Mouse (Mus musculus): ENCODE results near the gene Fam241a. TPM values are rescaled to one million over a fixed set of nuclear protein-coding genes. Genes with fewer than 3 reads are reported as not detected.

The Fam241a gene
- polyA plus RNA-seq, 1 experiment from 2014 or later: 6.7 TPM

DNA sequence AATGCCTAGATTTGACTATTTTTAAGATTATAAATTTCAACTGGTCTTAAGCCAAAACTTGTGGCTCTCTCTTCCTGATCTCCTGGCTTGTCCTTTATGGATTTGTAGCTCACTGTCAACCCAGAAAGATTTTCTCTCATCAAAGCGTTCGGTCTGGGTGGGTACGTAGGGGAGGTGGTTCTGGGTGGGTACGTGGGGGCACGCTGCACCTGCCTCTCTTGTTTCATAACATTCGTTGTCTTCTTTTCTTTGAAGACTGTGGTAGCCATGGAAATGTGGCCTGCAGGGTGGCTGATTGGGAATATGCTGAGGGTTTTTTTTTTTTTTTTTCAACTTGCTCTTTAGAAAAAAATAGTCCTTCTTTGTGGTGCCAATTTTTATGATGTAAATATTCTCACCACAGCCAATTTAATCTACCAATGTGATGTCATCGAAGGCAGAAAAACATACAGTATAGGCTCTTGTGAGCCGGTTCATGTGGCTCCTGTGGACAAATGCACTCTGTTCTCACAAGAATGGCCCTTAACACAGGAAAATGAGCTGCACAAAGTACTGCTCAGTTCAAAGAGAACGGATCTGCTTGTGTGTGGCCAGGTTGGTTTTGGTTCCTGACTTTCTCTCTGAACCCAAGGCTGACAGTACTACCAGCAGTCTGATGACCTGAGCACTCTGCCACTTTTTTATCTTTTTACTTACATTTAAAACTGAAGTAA is 27.9 kb downstream of the Fam241a start:
- no peaks in the 10 kb centered on the region for H3K4me1 ChIP-seq (ENCODE audit: control insufficient read depth, insufficient read depth, low read length)
- 85% methylated on average over 9 of the region's 9 CpGs for WGBS
- H3K36me3 ChIP-seq (ENCODE audit: control insufficient read depth, insufficient read depth, low read length): no peaks in the 10 kb centered on the region
- H3K9me3 ChIP-seq (ENCODE audit: control insufficient read depth, low read length): no peaks in the 10 kb centered on the region
- H3K9ac ChIP-seq (ENCODE audit: low read depth, low read length): no peak overlapping the region
- H3K4me3 ChIP-seq (ENCODE audit: low read length): no peak overlapping the region
- no peak for ATAC-seq (ENCODE audit: low FRiP score, low TSS enrichment)
- H3K27ac ChIP-seq (ENCODE audit: low read depth, low read length): no peak overlapping the region
- no peaks in the 10 kb centered on the region for H3K27me3 ChIP-seq (ENCODE audit: control insufficient read depth, insufficient read depth, low read length)
- no peak overlapping the region for H3K4me2 ChIP-seq (replicated peaks; ENCODE audit: low read depth, low read length)

DNA sequence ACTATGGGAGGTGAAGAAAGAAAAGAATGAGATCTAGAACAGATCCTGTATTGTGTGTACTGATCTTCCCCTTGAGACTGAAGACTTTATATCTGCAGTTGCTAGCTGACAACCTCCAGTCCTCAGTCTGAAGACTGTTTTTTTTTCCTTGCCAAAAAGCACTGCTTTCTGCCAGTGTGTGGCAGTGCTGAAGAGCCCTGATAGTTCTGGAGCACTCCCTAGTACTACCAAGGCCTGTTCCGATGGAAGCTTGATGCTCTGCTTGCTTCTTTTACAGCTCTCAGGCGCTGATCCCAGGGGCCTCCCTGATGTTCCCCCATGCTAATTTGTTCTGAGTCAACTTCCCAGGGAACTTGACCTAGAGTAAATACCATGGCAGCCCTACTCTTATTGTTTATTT is 31.9 kb downstream of the Fam241a start:
- Histone ChIP-seq H3K4me3 (ENCODE audit: low read length) (no peak overlapping the region), H3K9ac (ENCODE audit: low read depth, low read length) (no peak overlapping the region), H3K4me2 (replicated peaks; ENCODE audit: low read depth, low read length) (no peak overlapping the region), H3K27ac (ENCODE audit: low read depth, low read length) (no peak overlapping the region), H3K36me3 (ENCODE audit: control insufficient read depth, insufficient read depth, low read length) (no peaks in the 10 kb centered on the region), H3K4me1 (ENCODE audit: control insufficient read depth, insufficient read depth, low read length) (no peaks in the 10 kb centered on the region), H3K9me3 (ENCODE audit: control insufficient read depth, low read length) (no peaks in the 10 kb centered on the region), H3K27me3 (ENCODE audit: control insufficient read depth, insufficient read depth, low read length) (no peaks in the 10 kb centered on the region)
- WGBS: 31% methylated on average over 2 of the region's 2 CpGs
- no peak for ATAC-seq (ENCODE audit: low FRiP score, low TSS enrichment)

DNA sequence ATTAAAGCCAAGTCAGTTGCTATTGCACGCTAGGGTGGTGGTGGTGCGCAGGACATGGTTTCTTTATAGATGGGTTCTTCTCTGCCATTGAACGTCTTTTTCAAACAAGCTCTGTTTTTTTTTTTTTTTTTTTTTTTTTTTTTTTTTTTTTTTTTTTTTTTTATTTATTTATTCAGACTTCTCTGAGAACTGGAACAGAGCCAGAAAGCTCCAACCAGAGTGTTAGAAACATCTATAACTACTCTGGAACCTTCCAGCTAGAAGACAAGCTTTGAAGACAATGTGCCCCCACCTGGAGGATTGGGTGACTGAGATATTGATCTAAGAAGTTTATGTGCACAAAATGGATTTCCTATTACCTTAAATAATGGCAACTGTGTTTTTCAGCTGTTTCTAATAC is 32.6 kb downstream of the Fam241a start:
- 67% methylated on average over 3 of the region's 3 CpGs for WGBS
- Histone ChIP-seq H3K4me2 (replicated peaks; ENCODE audit: low read depth, low read length) (no peak overlapping the region), H3K4me3 (ENCODE audit: low read length) (no peak overlapping the region), H3K9me3 (ENCODE audit: control insufficient read depth, low read length) (no peaks in the 10 kb centered on the region), H3K4me1 (ENCODE audit: control insufficient read depth, insufficient read depth, low read length) (no peaks in the 10 kb centered on the region), H3K9ac (ENCODE audit: low read depth, low read length) (no peak overlapping the region), H3K27me3 (ENCODE audit: control insufficient read depth, insufficient read depth, low read length) (no peaks in the 10 kb centered on the region), H3K36me3 (ENCODE audit: control insufficient read depth, insufficient read depth, low read length) (no peaks in the 10 kb centered on the region), H3K27ac (ENCODE audit: low read depth, low read length) (no peak overlapping the region)
- no peak for ATAC-seq (ENCODE audit: low FRiP score, low TSS enrichment)

DNA sequence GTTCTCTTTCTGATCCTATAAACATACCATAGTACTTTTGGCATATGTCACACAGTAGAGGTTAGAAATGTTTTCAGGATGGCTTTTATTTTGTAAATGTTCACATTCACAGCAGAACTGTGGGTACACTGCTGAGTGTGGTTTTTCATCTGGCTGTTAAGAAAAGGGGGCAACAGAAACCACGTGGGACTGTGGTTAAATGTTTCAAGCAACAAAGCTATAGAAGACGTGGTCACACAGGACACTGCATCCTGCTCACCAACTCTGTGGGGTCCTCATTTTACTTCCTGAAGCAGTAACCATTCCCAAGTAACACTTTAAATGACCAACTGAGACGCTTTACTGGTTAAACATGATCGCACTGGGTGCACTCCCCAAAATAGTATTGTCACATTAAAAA is 33.6 kb downstream of the Fam241a start:
- H3K27ac ChIP-seq (ENCODE audit: low read depth, low read length): no peak overlapping the region
- no peak for ATAC-seq (ENCODE audit: low FRiP score, low TSS enrichment)

DNA sequence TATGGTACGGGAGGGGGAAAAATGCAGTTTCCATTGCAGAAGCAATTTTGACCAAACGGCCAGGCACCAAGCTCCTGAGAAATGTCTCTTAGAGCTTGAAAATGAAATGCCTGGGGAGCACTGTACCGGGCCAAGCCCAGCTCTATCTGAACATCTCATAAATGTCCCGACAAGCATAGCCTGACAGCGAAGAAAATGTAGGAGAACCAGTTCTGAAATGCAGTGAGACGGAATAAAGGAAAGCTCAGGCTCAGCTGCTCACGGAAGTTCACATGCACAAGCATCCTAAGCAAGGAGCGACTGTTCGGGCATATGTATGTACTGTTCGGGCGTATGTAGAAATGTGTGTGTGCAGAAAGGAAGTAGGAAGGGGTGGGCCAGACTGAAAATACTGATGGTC is 34.8 kb downstream of the Fam241a start:
- Histone ChIP-seq H3K9ac (ENCODE audit: low read depth, low read length) (no peak overlapping the region), H3K27me3 (ENCODE audit: control insufficient read depth, insufficient read depth, low read length) (no peaks in the 10 kb centered on the region), H3K4me2 (replicated peaks; ENCODE audit: low read depth, low read length) (no peak overlapping the region), H3K4me3 (ENCODE audit: low read length) (no peak overlapping the region), H3K27ac (ENCODE audit: low read depth, low read length) (peak overlapping the region; percentile 59; the same call in 1 of the 2 replicates), H3K9me3 (ENCODE audit: control insufficient read depth, low read length) (no peaks in the 10 kb centered on the region), H3K36me3 (ENCODE audit: control insufficient read depth, insufficient read depth, low read length) (no peaks in the 10 kb centered on the region), H3K4me1 (ENCODE audit: control insufficient read depth, insufficient read depth, low read length) (no peaks in the 10 kb centered on the region)
- WGBS: 74% methylated on average over 11 of the region's 11 CpGs
- ATAC-seq (ENCODE audit: low FRiP score, low TSS enrichment): peak; percentile 78; the same call in 1 of the 2 replicates

More for the DNA sequence above, 33.6 kb downstream of the Fam241a start:
- no peaks in the 10 kb centered on the region for H3K4me1 ChIP-seq (ENCODE audit: control insufficient read depth, insufficient read depth, low read length)
- H3K4me2 ChIP-seq (replicated peaks; ENCODE audit: low read depth, low read length): no peak overlapping the region
- H3K27me3 ChIP-seq (ENCODE audit: control insufficient read depth, insufficient read depth, low read length): no peaks in the 10 kb centered on the region
- no peaks in the 10 kb centered on the region for H3K9me3 ChIP-seq (ENCODE audit: control insufficient read depth, low read length)
- WGBS: 68% methylated on average over 4 of the region's 4 CpGs
- no peak overlapping the region for H3K4me3 ChIP-seq (ENCODE audit: low read length)
- no peak overlapping the region for H3K9ac ChIP-seq (ENCODE audit: low read depth, low read length)
- H3K36me3 ChIP-seq (ENCODE audit: control insufficient read depth, insufficient read depth, low read length): no peaks in the 10 kb centered on the region

DNA sequence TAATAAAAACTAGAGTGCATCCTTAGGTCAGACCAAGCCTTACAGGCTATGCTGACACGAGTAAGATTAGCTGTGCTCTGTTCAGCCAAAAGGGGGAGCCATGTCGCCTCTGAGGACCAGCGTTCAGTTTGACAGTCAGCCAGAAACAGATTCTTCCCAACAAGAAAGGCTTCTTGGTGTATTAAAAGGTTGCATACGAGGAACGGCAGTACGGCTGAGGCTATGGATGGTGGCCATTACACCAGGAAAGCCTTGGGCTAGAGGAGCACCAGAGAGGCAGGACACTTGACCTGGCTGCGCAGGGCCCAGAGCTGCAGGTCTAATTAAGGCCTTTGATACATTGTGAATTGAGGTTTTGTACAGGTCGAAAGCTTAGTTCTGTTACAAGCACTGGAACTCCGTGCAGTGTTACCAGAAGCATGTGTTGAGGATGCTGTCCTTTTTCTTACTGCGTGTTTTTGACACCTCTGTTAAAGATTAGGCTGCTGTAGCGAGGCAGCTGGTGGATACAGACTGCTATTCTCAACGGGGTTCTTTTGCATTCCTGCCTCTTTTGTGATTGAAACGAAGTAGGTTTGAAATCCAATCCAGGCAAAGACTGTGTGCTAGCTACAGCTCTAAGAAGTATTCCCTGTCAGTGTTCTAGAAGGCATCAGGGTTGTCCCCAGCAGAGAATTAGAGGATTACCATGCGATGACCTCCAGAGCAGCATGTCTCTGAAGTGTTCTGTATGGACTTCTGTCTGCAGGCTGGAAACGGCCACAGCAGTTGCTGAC is 42.5 kb downstream of the Fam241a start:
- no peak overlapping the region for H3K4me3 ChIP-seq (ENCODE audit: low read length)
- no peaks in the 10 kb centered on the region for H3K36me3 ChIP-seq (ENCODE audit: control insufficient read depth, insufficient read depth, low read length)
- H3K4me2 ChIP-seq (replicated peaks; ENCODE audit: low read depth, low read length): no peak overlapping the region
- whole genome bisulfite sequencing: 28% methylated on average over 15 of the region's 15 CpGs
- H3K4me1 ChIP-seq (ENCODE audit: control insufficient read depth, insufficient read depth, low read length): no peaks in the 10 kb centered on the region
- H3K9me3 ChIP-seq (ENCODE audit: control insufficient read depth, low read length): no peaks in the 10 kb centered on the region
- ATAC-seq (ENCODE audit: low FRiP score, low TSS enrichment): peak; percentile 68; the same call in 1 of the 2 replicates
- no peaks in the 10 kb centered on the region for H3K27me3 ChIP-seq (ENCODE audit: control insufficient read depth, insufficient read depth, low read length)
- H3K9ac ChIP-seq (ENCODE audit: low read depth, low read length): no peak overlapping the region
- H3K27ac ChIP-seq (ENCODE audit: low read depth, low read length): no peak overlapping the region

DNA sequence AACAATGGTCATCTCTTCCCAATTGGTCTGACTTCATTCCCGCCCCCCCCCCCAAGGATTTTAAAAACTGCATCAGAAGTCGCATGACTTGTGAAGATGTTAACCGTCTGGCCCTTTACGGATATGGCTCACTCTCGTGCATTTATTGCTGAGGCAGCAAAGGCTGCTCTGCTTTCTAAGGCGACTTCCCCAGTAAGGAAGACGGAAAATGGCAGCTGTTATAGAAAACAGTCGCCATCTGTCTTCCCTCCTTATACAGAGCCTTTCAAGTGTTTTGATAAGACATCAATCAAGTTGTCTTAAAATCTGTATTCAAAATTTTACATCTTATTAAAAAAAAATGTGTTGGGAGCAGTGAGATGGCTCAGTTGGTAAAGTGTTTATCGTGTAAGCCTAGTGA is 43.4 kb downstream of the Fam241a start:
- Histone ChIP-seq H3K4me1 (ENCODE audit: control insufficient read depth, insufficient read depth, low read length) (no peaks in the 10 kb centered on the region), H3K27me3 (ENCODE audit: control insufficient read depth, insufficient read depth, low read length) (no peaks in the 10 kb centered on the region), H3K9ac (ENCODE audit: low read depth, low read length) (no peak overlapping the region), H3K9me3 (ENCODE audit: control insufficient read depth, low read length) (no peaks in the 10 kb centered on the region), H3K36me3 (ENCODE audit: control insufficient read depth, insufficient read depth, low read length) (no peaks in the 10 kb centered on the region), H3K27ac (ENCODE audit: low read depth, low read length) (no peak overlapping the region), H3K4me2 (replicated peaks; ENCODE audit: low read depth, low read length) (no peak overlapping the region), H3K4me3 (ENCODE audit: low read length) (no peak overlapping the region)
- WGBS: 78% methylated on average over 9 of the region's 9 CpGs
- no peak for ATAC-seq (ENCODE audit: low FRiP score, low TSS enrichment)

DNA sequence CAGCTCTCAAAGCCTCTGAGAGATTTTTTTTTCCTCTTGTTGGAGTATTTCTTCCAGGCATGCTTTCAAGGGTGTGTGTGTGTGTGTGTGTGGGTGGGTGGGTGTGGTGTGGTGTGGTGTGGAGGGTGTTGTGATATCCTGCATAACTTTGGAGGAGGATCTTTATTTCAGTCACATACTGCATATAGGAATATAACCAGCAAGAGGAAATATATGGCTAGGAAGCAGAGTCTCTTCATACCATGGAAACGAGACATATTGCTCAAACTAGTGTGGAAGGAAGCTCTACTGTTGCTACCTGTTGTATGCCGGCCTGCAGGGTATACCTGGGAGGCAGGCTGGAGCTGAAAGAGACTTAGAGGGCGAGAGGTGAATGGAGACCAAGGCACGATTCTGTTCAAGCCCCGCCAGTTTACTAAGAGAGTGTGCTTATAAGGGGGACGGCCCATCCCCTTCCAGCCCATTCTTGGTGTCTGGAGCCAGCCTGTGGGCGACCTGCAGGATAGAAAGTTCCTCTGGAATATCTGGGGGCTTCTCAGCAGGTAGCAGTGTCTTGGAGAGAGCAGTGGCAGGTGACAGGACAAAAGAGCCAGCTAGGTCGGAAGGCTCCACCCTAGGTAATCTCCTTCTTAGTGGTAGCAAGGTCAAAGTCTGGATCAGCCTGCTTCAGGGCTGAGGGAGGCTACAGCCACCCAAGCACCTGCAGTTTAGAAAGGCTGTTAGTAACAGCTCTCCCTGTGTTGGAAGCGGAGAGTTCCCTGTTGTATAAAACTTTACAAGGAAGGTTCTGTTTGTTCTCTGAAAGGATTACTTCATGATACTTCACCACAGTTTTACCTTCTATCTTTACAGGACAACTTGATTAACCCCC is 45.1 kb downstream of the Fam241a start:
- H3K9ac ChIP-seq (ENCODE audit: low read depth, low read length): no peak overlapping the region
- H3K27ac ChIP-seq (ENCODE audit: low read depth, low read length): no peak overlapping the region
- no peaks in the 10 kb centered on the region for H3K9me3 ChIP-seq (ENCODE audit: control insufficient read depth, low read length)
- WGBS: 66% methylated on average over 9 of the region's 9 CpGs
- H3K27me3 ChIP-seq (ENCODE audit: control insufficient read depth, insufficient read depth, low read length): no peaks in the 10 kb centered on the region
- no peaks in the 10 kb centered on the region for H3K4me1 ChIP-seq (ENCODE audit: control insufficient read depth, insufficient read depth, low read length)
- no peak for ATAC-seq (ENCODE audit: low FRiP score, low TSS enrichment)
- no peak overlapping the region for H3K4me2 ChIP-seq (replicated peaks; ENCODE audit: low read depth, low read length)
- H3K4me3 ChIP-seq (ENCODE audit: low read length): no peak overlapping the region
- no peaks in the 10 kb centered on the region for H3K36me3 ChIP-seq (ENCODE audit: control insufficient read depth, insufficient read depth, low read length)
